Mouse (Mus musculus) CD4-positive, CD25-positive, alpha-beta regulatory T cell, adult 2 months (primary cell): Measurements from ENCODE around the gene Acad12.
A peak's percentile ranks its signal among the peaks of the same experiment; 100 is the strongest.
"Not testable (repeated sequence)": the region's sequence is repeated elsewhere in the genome, so short reads cannot be mapped to it uniquely, and the experiment has no call there.

Source experiments
- DNase-seq: peaks from one replicate; pipeline ENCODE4 v3.0.0-alpha.2; 2012; ENCODE audit warnings: low read depth, low spot score

Acad12 gene

GRCm38 (mm10) chr5:121612036-121612435, 6.7 kb downstream of the Acad12 start:
- DNase-seq, result no peak

DNA sequence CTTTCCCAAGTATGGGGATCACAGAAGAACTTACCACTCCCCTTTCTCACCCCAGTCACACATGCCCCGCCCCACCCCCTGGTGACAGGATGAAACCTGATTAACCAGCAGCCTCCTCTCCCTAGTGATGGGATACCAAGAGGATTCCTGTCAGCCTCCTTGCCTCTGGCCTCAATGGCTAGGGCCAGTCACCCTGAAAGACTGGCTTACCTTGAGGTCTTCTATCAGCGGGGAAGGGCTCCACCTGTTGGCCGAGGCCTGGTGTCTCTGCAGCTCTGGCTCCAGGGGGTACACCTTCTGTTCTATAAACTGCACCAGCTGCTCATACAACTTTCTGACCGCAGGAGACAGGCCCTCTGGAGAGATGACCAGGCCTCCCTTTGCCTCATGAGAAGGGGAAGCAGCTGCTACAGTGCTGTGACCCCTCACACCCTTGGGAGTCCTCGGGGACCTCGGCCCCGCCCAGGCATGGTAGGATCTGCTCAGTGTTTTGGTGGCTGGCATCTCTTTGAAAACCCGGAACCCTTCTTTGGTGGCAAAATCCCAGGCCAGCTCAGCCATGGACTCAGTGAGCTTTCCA, 9.1 kb downstream of the Acad12 start:
- peak; percentile 17 for DNase-seq

DNA sequence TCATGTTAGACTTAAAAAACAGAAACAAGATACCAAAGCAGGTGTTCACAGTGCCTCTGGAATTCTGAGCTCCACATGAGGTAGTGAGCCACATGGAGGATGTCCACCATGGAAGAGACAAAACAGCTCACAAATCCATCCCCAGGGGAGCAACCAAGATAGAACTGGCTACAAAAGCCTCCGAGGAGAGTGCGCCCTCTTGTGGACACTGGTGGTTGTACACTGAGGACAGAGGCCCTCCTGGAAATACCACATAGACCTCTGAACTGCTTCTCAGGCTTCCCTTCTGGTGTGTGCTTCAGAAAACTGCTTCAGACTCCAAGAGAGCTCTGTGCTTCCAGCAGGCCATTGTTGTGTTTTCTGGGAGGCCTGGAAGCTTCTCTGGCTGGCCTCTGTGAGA, 12.6 kb downstream of the Acad12 start:
- DNase-seq, result peak; percentile 86

DNA sequence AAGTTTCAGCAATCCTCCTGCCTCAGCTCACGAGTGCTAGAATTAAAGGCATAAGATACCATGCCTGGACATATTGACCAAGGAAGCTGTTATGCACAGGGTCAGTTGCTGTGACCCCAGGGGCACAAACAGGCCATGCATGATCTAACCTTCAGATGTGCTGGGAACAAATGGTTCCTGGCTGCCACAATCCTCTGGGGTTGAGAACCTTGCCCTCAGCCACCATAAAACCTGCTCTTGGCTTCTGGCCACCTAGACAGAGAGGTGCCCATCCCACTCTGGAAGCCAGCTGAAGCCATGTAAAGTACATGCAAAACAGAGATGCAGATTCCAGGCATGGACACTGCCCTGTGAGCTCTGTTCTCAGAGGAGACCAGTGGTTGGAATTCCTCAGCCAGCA, 14.9 kb downstream of the Acad12 start:
- DNase-seq, result not testable (repeated sequence)

GRCm38 (mm10) chr5:121601547-121602299, 17.0 kb downstream of the Acad12 start:
- peak; percentile 92 for DNase-seq

DNA sequence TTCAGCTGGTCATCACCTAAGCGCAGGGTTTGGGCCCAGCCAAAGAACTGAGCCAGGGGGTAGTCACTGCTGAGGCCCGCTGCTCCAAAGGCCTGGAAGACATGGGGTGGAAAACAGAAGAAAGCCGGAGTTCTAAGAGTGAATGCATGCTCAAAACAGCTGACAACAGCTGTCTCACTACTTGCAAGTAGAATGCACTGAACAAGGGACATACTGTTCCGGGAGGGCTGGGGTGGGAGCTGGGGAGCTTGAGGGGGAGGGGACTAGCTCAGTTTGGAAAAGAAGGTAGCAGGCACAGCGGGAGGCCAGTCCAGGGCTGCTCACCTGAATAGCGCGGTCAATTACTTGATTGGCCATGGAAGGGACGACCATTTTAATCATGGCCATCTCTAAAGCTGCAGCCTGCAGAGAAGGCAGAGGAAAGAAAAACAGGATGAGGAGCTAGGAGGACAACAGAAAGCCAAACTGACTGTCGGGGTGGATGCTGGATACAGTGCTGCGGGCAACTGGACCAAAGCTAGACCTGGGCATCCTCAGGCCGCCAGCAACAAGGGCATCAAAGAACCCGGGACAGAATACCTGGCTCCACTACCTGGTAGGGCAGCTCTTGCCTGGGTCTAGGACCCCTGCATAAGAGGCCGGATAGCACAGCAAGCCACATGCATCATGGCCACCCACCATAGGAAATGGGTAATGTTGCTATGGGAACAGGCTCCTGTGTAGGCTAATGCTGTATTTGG, 19.7 kb downstream of the Acad12 start:
- DNase-seq, result no peak

DNA sequence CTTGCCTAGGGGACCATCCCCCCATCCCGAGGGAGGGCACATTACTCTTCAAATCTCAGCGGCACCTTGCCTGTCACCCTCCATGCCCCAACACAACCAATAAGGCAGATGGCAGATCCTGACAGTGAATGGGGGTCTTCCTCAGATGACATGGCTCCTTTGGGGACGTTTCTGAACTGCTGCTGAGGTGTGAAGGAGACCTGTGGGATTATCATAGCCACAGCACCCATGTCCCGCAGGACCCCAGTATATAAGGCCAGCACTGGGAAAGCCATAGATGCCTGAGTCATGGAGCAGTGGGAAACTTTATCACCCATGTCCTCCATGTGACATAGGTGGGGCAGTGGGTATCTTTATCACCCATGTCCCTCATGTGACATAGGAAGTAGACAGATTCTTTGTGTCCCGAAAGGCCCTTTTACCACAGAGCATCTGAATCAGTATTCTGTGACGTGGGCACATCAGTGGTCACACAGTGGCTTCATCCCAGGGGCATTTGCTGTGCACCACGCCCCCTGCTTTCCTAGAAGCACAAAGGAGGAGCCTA, 20.7 kb downstream of the Acad12 start:
- DNase-seq, result no peak

- DNase-seq, result no peak
These were observed 21.4 kb downstream of the Acad12 start for GRCm38 (mm10) chr5:121597332-121597731.

- no peak for DNase-seq
These were observed 22.5 kb downstream of the Acad12 start for GRCm38 (mm10) chr5:121596226-121596625.

- no peak for DNase-seq
These were observed 23.0 kb downstream of the Acad12 start for GRCm38 (mm10) chr5:121595758-121596157.

- DNase-seq, result no peak
These were observed 23.9 kb downstream of the Acad12 start for GRCm38 (mm10) chr5:121594714-121595313.

DNA sequence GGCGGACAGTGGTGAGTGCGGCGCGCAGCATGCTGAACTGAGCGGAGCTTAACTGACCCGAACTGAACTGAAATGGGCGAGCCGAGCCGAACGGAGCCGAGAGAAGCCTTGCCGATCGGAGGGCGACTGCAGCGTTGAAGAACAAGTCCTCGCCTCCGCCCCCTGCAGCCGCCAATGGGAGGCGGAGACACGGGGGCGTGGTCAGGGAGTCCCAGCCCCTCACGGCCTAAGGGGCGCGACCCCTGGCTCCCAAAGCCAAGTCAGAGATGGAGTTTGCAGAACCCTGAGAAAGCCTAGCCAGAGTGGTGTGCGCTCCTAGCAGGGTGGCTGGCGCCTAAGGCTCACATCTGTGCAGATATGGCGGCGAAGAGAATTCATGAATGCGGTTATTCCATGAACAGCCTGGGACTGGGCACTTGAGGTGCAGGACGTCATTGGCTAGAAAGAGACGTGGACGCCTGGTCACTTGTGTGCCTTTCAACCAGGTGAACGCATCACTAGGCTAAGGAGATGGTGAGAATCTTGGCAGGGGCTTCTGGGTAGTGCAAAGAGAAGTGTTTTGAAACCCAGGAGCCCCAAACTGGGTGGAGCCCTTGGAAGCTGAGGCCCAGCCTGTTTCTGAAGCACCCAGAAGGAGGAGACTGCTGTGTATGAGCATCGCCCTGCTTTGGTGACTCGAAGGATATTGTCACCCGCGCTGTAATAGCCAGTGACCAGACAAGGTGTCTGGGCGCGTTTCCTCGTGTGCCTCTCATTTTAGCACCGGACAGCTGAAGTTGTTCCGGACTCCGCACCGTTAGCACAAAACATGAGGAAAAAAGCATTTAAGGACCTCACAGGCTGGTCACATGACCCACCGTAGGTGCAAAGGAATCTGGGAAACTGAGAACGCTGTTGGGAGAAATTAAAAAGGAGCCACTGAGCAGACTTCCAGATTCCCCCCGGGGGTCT, 25.0 kb downstream of the Acad12 start, which contains the start of gene Aldh2:
Aldh2 (minus strand) TSS at position 374 of the 951 bp plus-strand sequence.
- DNase-seq, result peak; percentile 83

GRCm38 (mm10) chr5:121592816-121593407, 25.8 kb downstream of the Acad12 start:
- no peak for DNase-seq

DNA sequence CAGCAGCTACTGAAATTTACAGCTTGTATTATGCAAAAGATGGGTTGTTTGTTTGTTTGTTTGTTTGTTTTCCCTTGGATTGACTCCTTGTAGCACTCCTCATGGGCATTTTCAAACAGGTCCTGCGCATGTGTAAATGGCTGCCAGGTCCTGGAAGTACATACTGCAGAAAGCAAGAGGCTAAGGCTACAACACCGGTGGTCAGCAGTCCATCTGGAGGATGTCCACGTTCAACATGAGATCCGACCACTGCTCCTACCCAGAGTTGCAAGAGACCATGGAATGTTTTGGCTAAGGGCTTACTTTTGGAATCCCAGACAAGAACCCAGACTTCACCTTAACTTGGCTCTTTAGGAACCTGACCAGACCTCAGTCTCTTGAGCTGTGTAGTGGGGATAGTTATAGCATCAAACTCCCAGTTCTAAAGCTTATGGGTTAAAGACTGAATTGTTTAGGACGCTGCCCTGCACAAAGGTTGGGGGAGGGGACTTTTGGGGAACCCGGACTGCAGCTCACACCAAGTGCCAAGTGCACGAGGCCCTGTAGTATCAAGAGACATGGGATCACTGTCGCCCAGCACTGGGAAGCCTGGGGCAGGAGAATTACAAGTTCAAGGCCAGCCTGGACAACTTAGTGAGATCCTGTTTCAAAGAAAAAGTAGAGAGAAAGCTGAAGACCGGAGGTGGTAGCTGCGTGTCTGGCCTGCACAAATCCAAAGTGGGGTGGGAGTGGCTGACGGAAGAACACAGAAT, 26.5 kb downstream of the Acad12 start:
- DNase-seq, result no peak

DNA sequence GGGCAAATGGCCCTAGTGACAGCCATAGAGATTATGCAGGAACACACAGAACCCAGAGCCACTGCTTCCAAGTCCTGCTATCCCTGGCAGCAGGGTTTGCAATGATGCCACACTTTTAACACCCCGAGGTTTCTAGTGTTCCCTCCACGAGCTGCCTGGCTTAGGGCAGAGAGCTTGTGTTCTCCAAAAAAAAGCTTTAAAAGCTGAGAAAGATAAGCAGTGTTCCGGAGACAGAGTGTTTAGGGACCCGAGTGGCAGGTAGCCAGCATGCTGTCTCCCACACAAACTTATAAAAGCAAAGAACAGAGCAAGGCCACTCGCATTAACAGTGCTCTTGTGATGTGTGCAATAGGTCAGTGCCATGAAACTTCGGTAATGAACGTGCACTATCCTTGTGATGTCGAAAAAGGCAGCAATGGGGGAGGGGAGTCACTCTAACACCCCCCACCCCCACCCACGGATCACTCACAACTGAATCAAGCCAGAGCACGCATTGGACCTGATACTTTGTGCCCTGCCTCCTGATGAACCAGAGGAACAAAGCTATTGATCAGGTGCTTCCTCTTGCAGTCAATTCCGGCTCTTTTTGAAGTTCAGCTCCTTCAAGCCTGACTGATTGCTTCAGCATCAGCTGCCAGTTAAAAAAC, 27.2 kb downstream of the Acad12 start:
- DNase-seq, result no peak

DNA sequence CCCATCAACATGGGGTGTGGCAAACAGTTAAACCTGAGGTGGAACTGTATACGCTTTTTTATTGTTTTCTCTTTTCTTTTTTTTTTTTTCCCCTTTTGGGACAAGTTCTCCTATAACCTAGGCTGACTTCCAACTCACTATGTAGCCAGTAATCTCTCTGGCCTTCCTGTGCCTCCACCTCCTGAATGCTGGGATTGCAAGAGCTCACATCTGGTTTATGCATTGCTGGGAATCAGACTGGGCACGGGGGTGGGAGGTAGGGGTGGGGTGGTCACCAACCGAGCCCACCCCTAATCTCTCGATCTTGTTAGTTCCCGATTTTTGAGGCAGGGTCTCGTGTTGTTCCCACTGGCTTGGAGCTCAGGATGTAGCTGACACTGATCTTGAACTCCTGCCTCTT, 28.8 kb downstream of the Acad12 start:
- DNase-seq, result no peak

DNA sequence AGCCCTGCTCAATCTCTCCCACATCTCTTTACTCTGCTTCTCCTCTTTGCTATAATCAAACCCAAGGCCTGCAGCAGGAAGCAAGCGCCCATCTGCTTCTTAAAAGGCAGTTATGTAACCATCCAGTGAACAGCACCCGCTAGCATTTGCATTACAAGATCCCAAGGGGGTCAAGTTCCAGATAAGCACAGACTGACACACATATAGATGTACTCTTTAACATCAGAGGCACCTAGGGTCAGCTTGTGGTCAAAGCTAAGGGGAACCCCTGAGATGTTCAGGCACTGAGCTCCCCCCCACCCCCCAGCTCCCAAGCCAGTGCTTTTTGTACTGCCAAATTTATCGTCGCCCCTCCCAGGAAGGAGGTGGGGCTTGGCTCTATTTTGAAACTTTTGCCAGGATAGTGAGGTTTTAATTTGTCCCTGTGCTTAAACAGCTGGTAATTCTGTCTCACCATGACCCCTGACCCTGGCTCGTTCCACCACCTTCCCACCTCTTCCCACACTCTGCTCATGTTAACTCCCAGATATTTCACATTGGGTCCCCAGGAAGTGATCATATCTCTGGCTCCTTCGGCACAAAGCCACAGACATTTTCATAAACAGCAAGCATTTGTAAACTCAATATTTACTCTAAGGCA, 32.2 kb downstream of the Acad12 start:
- peak; percentile 46 for DNase-seq

GRCm38 (mm10) chr5:121585699-121586098, 33.0 kb downstream of the Acad12 start:
- no peak for DNase-seq

DNA sequence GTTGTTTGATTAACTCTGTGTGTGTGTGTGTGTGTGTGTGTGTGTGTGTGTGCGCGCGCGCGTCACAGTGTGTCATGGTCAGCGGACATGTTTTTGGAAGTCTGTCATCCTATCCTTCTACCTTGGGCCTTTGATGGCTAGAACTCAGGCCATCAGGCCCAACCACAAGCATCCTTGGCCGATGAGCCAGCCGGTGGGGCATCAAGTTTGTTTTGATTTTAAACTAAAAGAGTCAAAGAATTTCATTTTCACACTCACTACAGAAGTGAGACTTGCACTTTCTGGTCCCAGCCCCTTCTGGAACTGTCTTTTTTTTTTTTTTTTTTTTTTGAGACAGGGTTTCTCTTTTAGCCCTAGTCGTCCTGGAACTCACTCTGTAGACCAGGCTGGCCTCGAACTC, 33.7 kb downstream of the Acad12 start:
- no peak for DNase-seq
